Mouse (Mus musculus): Measurements from ENCODE around the gene Ptgis. TPM values are rescaled to one million over a fixed set of nuclear protein-coding genes. Genes with fewer than 3 reads are reported as not detected.

Ptgis gene
- total and polyA plus RNA-seq, 3 experiments: not detected

DNA sequence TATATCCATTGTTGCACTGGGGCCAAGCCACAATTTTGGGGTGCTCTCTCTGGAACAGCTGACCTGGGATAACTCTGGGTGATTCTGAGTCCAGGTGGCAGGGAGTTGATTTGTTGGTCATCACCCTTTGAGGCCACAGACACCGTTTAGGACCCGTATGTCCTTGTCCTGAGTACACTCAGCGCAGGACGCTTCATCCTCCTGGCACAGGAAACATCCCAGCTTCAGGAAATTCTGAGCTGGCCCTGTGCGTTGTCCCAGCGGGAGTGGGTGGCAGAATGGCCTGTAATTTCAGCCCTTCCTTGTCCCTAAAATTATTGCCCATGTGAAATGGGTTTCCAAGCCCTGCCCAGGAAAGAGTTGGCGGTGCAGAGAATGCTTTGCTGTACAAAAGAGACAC is 37.6 kb upstream of the Ptgis start:
- Histone ChIP-seq H3K4me3 (ENCODE audit: low read depth, low read length) (no peak overlapping the region), H3K4me1 (ENCODE audit: insufficient read depth, low read depth, low read length) (0 out of 2 replicates have a peak, but pooled peaks cover 3% of the 10 kb centered on the region), H3K9me3 (replicated peaks) (no peaks in the 10 kb centered on the region), H3K36me3 (replicated peaks) (no peaks in the 10 kb centered on the region), H3K27me3 (ENCODE audit: insufficient read depth, low read length) (peaks cover 3% of the 10 kb centered on the region)
- no peak for DNase-seq (ENCODE audit: low spot score)
- ATAC-seq (ENCODE audit: extremely low read depth, insufficient number of reproducible peaks, low FRiP score, poor library complexity, severe bottlenecking): no peak
- TF ChIP-seq CTCF (IDR thresholded peaks at IDR 0.05; ENCODE audit: low read depth, low read length) (no peak), GATA1 (IDR thresholded peaks at IDR 0.05; ENCODE audit: borderline replicate concordance, low read length) (no peak), GATA2 (IDR thresholded peaks at IDR 0.05; ENCODE audit: borderline replicate concordance, low read depth, low read length) (no peak), TAL1 (conservative IDR thresholded peaks at IDR 0.05; ENCODE audit: low read depth, low read length) (no peak), POLR2AphosphoS5 (IDR thresholded peaks at IDR 0.05; ENCODE audit: insufficient replicate concordance, low read depth, low read length) (no peak)

DNA sequence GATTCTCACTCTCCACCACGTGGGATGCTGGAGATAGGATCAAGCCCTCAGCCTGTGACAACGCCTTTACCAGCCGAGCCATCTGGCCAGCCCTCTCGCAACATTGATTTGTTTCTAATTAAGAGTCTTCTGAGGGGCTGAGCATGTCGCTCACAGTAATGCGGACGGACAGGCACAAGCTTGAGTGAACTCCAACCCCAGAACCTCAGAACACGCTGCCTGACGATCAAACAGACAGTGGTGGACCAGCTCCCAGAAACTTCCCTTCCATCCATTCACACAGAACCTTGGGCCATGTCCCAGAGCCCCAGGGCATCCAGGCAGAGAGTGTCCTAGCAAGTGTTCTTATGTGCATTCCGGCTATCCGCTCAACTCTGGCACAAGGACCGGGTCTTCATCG is 36.6 kb upstream of the Ptgis start:
- no peaks in the 10 kb centered on the region for H3K9me3 ChIP-seq (replicated peaks)
- DNase-seq (ENCODE audit: low spot score) (no peak), ATAC-seq (ENCODE audit: extremely low read depth, insufficient number of reproducible peaks, low FRiP score, poor library complexity, severe bottlenecking) (no peak)
- no peaks in the 10 kb centered on the region for H3K36me3 ChIP-seq (replicated peaks)
- no peak for TF ChIP-seq CTCF (IDR thresholded peaks at IDR 0.05; ENCODE audit: low read depth, low read length)
- TF ChIP-seq TAL1 (conservative IDR thresholded peaks at IDR 0.05; ENCODE audit: low read depth, low read length): no peak
- no peak for TF ChIP-seq GATA1 (IDR thresholded peaks at IDR 0.05; ENCODE audit: borderline replicate concordance, low read length)
- H3K4me1 ChIP-seq (ENCODE audit: insufficient read depth, low read depth, low read length): 0 out of 2 replicates have a peak, but pooled peaks cover 3% of the 10 kb centered on the region
- H3K27me3 ChIP-seq (ENCODE audit: insufficient read depth, low read length): peaks cover 3% of the 10 kb centered on the region
- H3K4me3 ChIP-seq (ENCODE audit: low read depth, low read length): no peak overlapping the region

DNA sequence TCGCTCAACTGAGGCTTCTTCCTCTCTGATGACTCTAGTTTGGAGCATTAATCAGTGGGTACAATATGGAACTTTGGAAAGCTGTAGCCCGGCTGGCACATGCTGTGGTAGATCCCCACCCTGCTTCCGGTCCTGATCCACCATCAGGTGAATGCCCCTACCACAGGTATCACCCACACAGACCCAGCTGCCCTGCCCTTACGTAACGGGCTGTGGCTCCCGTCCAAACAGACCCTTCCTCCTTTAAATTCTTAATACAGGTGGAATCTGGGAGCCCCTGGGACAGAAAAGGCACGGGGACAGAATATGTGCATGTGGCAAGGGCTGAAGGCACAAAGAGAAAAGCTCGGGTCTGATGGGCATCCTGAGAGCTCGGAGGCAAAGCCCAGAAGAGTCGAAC is 35.5 kb upstream of the Ptgis start:
- DNase-seq (ENCODE audit: low spot score): no peak
- H3K4me1 ChIP-seq (ENCODE audit: insufficient read depth, low read depth, low read length): 0 out of 2 replicates have a peak, but pooled peaks cover 3% of the 10 kb centered on the region
- no peak for ATAC-seq (ENCODE audit: extremely low read depth, insufficient number of reproducible peaks, low FRiP score, poor library complexity, severe bottlenecking)
- no peak overlapping the region for H3K4me3 ChIP-seq (ENCODE audit: low read depth, low read length)
- peaks cover 3% of the 10 kb centered on the region for H3K27me3 ChIP-seq (ENCODE audit: insufficient read depth, low read length)
- no peaks in the 10 kb centered on the region for H3K9me3 ChIP-seq (replicated peaks)
- no peaks in the 10 kb centered on the region for H3K36me3 ChIP-seq (replicated peaks)
- no peak for TF ChIP-seq GATA1 (IDR thresholded peaks at IDR 0.05; ENCODE audit: borderline replicate concordance, low read length)
- no peak for TF ChIP-seq TAL1 (conservative IDR thresholded peaks at IDR 0.05; ENCODE audit: low read depth, low read length)
- TF ChIP-seq GATA2 (IDR thresholded peaks at IDR 0.05; ENCODE audit: borderline replicate concordance, low read depth, low read length): no peak
- TF ChIP-seq POLR2AphosphoS5 (IDR thresholded peaks at IDR 0.05; ENCODE audit: insufficient replicate concordance, low read depth, low read length): no peak
- no peak for TF ChIP-seq CTCF (IDR thresholded peaks at IDR 0.05; ENCODE audit: low read depth, low read length)

DNA sequence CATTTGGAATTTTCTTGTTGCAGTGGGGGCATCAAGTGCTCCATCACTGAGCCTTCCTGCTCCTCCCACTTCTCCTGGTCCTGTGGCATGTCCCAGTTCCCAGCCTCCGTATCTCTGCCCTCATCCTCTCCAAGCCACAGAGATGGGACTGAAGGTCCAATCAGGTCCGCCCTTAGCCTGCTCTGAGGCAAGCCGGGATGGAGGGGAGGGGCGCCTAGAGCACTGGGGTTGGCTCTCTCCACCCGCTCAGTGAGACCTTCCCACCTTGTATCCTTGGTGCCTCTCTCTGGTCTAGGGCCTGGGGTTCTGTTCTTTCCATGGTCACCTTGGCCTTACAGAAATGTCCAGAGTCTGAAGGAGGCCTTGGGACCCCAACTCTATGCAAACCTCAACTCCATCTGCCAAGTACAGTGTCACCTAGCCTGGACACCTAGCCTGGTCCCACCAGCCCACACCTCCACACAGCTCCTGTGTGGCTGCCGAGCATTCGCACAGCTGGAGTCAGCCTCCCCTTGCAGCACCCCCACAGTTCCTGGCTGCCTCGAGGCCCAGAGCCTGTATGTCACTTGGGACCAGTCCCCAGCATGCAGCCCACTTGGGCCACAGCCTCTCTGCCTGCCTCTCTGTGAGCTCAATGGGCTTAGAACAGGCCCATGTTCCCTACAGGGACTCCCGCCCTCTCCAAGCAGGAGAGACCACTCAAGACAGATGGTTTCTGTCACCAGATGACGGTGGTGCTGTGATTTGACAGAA is 34.5 kb upstream of the Ptgis start:
- DNase-seq (ENCODE audit: low spot score) (no peak), ATAC-seq (ENCODE audit: extremely low read depth, insufficient number of reproducible peaks, low FRiP score, poor library complexity, severe bottlenecking) (no peak)
- no peaks in the 10 kb centered on the region for H3K4me1 ChIP-seq (ENCODE audit: insufficient read depth, low read depth, low read length)
- H3K4me3 ChIP-seq (ENCODE audit: low read depth, low read length): no peak overlapping the region; the same call in 1 of the 2 replicates
- TF ChIP-seq GATA2 (IDR thresholded peaks at IDR 0.05; ENCODE audit: borderline replicate concordance, low read depth, low read length) (no peak), GATA1 (IDR thresholded peaks at IDR 0.05; ENCODE audit: borderline replicate concordance, low read length) (no peak), TAL1 (conservative IDR thresholded peaks at IDR 0.05; ENCODE audit: low read depth, low read length) (no peak), CTCF (IDR thresholded peaks at IDR 0.05; ENCODE audit: low read depth, low read length) (no peak), POLR2AphosphoS5 (IDR thresholded peaks at IDR 0.05; ENCODE audit: insufficient replicate concordance, low read depth, low read length) (no peak)
- H3K27me3 ChIP-seq (ENCODE audit: insufficient read depth, low read length): peaks cover 3% of the 10 kb centered on the region
- H3K9me3 ChIP-seq (replicated peaks): no peaks in the 10 kb centered on the region
- H3K36me3 ChIP-seq (replicated peaks): no peaks in the 10 kb centered on the region

DNA sequence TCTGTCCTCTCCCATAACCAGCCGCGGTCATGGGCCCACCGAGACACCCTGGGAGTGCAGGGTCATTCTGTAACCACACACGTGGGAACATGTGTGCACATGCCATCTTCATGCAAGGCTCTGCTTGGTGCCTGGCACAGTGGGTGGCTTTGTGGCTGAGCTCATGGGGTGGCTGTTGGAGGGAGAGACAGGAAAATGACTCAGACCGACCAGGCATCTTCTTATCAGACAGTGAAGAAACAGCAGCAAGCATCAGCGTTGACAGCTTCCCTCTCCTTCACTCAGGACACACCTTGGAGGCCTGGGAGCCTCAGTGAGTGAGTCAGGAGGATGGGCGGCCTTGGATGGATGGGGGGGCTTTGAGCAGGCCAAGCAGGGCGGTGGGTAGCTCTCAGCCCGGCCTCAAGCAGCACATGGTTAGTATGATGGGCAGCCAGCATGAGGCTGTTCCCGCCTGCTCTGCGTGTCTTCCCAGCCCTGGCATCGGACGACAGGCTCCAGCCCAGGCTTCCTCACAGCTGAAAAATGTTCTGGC is 32.9 kb upstream of the Ptgis start:
- no peak for TF ChIP-seq TAL1 (conservative IDR thresholded peaks at IDR 0.05; ENCODE audit: low read depth, low read length)
- no peak for TF ChIP-seq CTCF (IDR thresholded peaks at IDR 0.05; ENCODE audit: low read depth, low read length)
- no peak for TF ChIP-seq POLR2AphosphoS5 (IDR thresholded peaks at IDR 0.05; ENCODE audit: insufficient replicate concordance, low read depth, low read length)
- no peak for TF ChIP-seq GATA2 (IDR thresholded peaks at IDR 0.05; ENCODE audit: borderline replicate concordance, low read depth, low read length)
- TF ChIP-seq GATA1 (IDR thresholded peaks at IDR 0.05; ENCODE audit: borderline replicate concordance, low read length): no peak
- no peaks in the 10 kb centered on the region for H3K4me1 ChIP-seq (ENCODE audit: insufficient read depth, low read depth, low read length)

DNA sequence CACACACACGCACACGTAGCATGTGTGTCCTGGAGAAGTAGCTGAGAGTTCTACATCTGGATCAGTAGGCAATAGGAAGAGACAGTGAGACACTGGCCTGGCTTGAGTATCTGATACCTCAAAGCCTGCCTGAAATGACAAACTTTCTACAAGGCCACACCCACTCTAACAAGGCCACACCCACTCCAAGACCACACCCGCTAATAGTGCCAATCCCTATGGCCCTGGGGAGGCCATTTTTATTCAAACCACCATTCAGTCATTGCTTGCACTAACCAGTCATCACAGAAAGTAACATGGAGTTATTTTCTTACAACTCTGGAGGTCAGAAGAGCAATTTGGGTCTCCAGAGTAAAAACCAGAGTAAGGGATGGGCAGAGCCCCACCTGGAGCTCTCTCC is 32.3 kb upstream of the Ptgis start:
- H3K9me3 ChIP-seq (replicated peaks): peaks cover 2% of the 10 kb centered on the region; the same call in 1 of the 2 replicates
- no peaks in the 10 kb centered on the region for H3K36me3 ChIP-seq (replicated peaks)
- H3K4me1 ChIP-seq (ENCODE audit: insufficient read depth, low read depth, low read length): no peaks in the 10 kb centered on the region
- H3K4me3 ChIP-seq (ENCODE audit: low read depth, low read length): no peak overlapping the region
- no peak for DNase-seq (ENCODE audit: low spot score)
- TF ChIP-seq CTCF (IDR thresholded peaks at IDR 0.05; ENCODE audit: low read depth, low read length) (no peak), POLR2AphosphoS5 (IDR thresholded peaks at IDR 0.05; ENCODE audit: insufficient replicate concordance, low read depth, low read length) (no peak), GATA2 (IDR thresholded peaks at IDR 0.05; ENCODE audit: borderline replicate concordance, low read depth, low read length) (no peak), TAL1 (conservative IDR thresholded peaks at IDR 0.05; ENCODE audit: low read depth, low read length) (no peak), GATA1 (IDR thresholded peaks at IDR 0.05; ENCODE audit: borderline replicate concordance, low read length) (no peak)
- ATAC-seq (ENCODE audit: extremely low read depth, insufficient number of reproducible peaks, low FRiP score, poor library complexity, severe bottlenecking): no peak
- peaks cover 3% of the 10 kb centered on the region; the same call in 1 of the 2 replicates for H3K27me3 ChIP-seq (ENCODE audit: insufficient read depth, low read length)

More for the DNA sequence above, 32.9 kb upstream of the Ptgis start:
- Histone ChIP-seq H3K36me3 (replicated peaks) (no peaks in the 10 kb centered on the region), H3K4me3 (ENCODE audit: low read depth, low read length) (no peak overlapping the region), H3K27me3 (ENCODE audit: insufficient read depth, low read length) (peaks cover 3% of the 10 kb centered on the region; the same call in 1 of the 2 replicates), H3K9me3 (replicated peaks) (peaks cover 2% of the 10 kb centered on the region; the same call in 1 of the 2 replicates)
- ATAC-seq (ENCODE audit: extremely low read depth, insufficient number of reproducible peaks, low FRiP score, poor library complexity, severe bottlenecking) (no peak), DNase-seq (ENCODE audit: low spot score) (no peak)

All from G1E (cell line).